Mouse (Mus musculus) testis, adult 2 months (tissue): Measurements from ENCODE around the gene Tsc1.

Source experiments
- CTCF ChIP-seq: fragments of 200-500 bp; IDR thresholded peaks from 2 replicates; pipeline ENCODE4 v1.5.1; 2012; ENCODE audit warnings: low read depth, mild to moderate bottlenecking, inconsistent platforms, low read length, moderate library complexity; ENCODE audit not compliant: control insufficient read depth, insufficient read depth, insufficient replicate concordance
- POLR2A ChIP-seq: fragments of 200-500 bp; IDR thresholded peaks from 2 replicates; pipeline ENCODE4 v1.6.1; 2012; ENCODE audit warnings: low read depth, mild to moderate bottlenecking, inconsistent platforms, low read length, moderate library complexity; ENCODE audit not compliant: control insufficient read depth

DNA sequence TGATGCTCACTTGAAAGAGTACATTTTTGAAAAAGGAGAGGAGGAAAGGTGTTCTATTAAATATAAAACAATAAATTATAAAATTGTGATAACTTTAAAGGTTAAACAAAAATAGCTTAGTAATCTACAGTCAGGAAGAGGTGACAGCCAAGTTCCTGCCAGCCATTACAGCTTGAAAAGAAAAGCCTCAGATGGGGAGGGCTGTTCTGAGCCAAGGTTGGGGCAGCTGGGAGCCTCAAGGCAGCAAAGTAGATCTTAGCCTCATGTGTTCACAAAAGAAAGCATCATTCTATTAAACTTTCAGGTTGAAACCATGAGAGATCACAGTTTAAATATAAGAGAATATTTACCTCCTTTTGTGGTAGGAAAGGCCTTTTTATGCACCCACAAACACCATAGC lies 89.6 kb downstream of the Tsc1 start:
- no peak for TF ChIP-seq CTCF
- no peak for TF ChIP-seq POLR2A
